Mouse (Mus musculus): Measurements from ENCODE around the gene Pcgf2.

- no peak for TF ChIP-seq POLR2A (IDR thresholded peaks at IDR 0.05; ENCODE audit: insufficient read length, low read depth)
- no peak for TF ChIP-seq MAX (IDR thresholded peaks at IDR 0.05; ENCODE audit: low read depth)
- TF ChIP-seq CEBPB (IDR thresholded peaks at IDR 0.05; ENCODE audit: insufficient read depth, poor library complexity, severe bottlenecking), result no peak
- no peak for TF ChIP-seq USF1 (IDR thresholded peaks at IDR 0.05; ENCODE audit: low read depth)
- TF ChIP-seq MYOG (IDR thresholded peaks at IDR 0.05; ENCODE audit: control insufficient read depth in 1 of 3, insufficient read depth in 1 of 3, insufficient read length in 2 of 3, low read depth in 2 of 3), result peak in 1 of 3 experiments; percentile 32
- TF ChIP-seq E2F4 (IDR thresholded peaks at IDR 0.05; ENCODE audit: insufficient read depth), result no peak
- no peak for TF ChIP-seq POLR2AphosphoS2 (IDR thresholded peaks at IDR 0.05; ENCODE audit: insufficient read length, low read depth)
- peak in 2 of 3 experiments; percentile 43 to 64 for TF ChIP-seq MYOD1 (IDR thresholded peaks at IDR 0.05; ENCODE audit: control insufficient read depth in 1 of 3, insufficient read length in 2 of 3, low read depth in 2 of 3)
- TF ChIP-seq TCF12 (IDR thresholded peaks at IDR 0.05; ENCODE audit: insufficient read depth, poor library complexity, severe bottlenecking), result no peak
- no peak for TF ChIP-seq REST (IDR thresholded peaks at IDR 0.05; ENCODE audit: insufficient read depth, insufficient read length)
- TF ChIP-seq TCF3 (IDR thresholded peaks at IDR 0.05; ENCODE audit: insufficient read length, low read depth), result no peak
- no peak for TF ChIP-seq SRF (IDR thresholded peaks at IDR 0.05; ENCODE audit: control insufficient read depth, insufficient read length, low read depth)
These were observed 21.0 kb upstream of the Pcgf2 start for GRCm38 (mm10) chr11:97721338-97721737.

Data from myocyte (in vitro differentiated cells).